ENCODE assay signal across 25 mouse cellular contexts in the genomic region with DNA sequence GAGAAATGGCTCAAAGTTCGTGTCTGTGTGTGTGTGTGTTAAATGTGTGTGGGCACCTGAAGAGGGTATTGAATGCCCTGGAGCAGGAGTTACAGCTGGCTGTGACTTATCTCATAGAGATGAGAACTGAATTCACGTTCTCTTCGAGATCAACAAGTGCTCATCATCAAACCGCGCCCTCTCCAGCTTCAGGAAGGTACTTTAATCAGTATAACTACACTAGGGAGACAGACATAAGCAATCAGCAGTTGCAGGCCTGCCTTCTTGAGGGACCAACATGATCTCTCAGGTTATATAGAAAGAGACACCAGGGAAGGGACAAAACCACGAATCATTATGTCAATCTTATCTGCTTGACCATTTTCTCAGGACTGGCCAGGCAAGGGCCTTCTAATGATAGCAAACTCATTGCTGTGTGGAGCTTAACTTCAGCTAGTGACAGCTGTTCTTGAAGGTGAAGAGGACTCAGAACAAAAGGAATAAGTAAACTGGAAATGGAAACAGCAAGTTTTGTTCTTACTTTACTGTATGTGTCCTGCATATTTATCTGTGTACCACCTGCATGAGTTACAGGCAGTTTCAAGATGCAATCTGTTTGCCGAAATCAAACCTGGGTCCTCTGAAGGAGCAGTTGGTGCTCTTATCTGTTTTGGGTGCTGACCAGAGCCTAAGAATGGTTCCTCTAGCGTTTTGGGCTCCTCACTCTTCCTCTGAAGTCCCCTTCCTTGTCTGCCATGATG. TPM values are rescaled to one million over a fixed set of nuclear protein-coding genes. Genes with fewer than 3 reads are reported as not detected.
A peak's percentile ranks its signal among the peaks of the same experiment; 100 is the strongest.
DNase-seq lines count a peak whose midpoint lies in the region; ATAC-seq and TF ChIP-seq lines count a peak whose summit lies in the region.
"Had no signal": no experiment of that assay in that cellular context is flagged by ENCODE, and none has a peak within 500 bp of the region (broad histone marks: within the 10 kb centered on the region; RNA-seq: fewer than 3 reads in every experiment).

No protein-coding gene starts in this region.

- TF ChIP-seq POLR2A in thymus, adult 2 months (IDR thresholded peaks at IDR 0.05; ENCODE audit: control insufficient read depth, extremely low read depth, insufficient read depth, low read length, poor library complexity) = no peak

- no peaks in the 10 kb centered on the region for H3K27me3 ChIP-seq in thymus, adult 2 months (ENCODE audit: control insufficient read depth, insufficient read depth, low read length)
- H3K27me3 ChIP-seq: embryonic facial prominence, embryonic 13.5 days; forebrain, embryonic 12.5 days; limb, embryonic 12.5 days; neural tube, embryonic 15.5 days had no signal

- WGBS in thymus, adult 2 months = 58% methylated on average over 8 of the region's 8 CpGs

- no peaks in the 10 kb centered on the region for H3K36me3 ChIP-seq in thymus, adult 2 months (ENCODE audit: control insufficient read depth, insufficient read depth, low read length)
- H3K36me3 ChIP-seq: embryonic facial prominence, embryonic 13.5 days; forebrain, embryonic 12.5 days; heart, embryonic 10.5 days; hindbrain, embryonic 10.5 days; limb, embryonic 12.5 days; neural tube, embryonic 15.5 days had no signal

- peaks cover 23% of the 10 kb centered on the region for H3K4me1 ChIP-seq in thymus, adult 2 months (replicated peaks; ENCODE audit: control insufficient read depth, insufficient read depth, low read length)
- H3K4me1 ChIP-seq: embryonic facial prominence, embryonic 13.5 days; forebrain, embryonic 12.5 days; heart, embryonic 10.5 days; hindbrain, embryonic 10.5 days; limb, embryonic 12.5 days; neural tube, embryonic 15.5 days had no signal

- no peak for TF ChIP-seq CTCF in thymus, adult 2 months (IDR thresholded peaks at IDR 0.05; ENCODE audit: borderline replicate concordance, control insufficient read depth, extremely low read depth, insufficient read depth, low read length, poor library complexity)

- no peak overlapping the region for H3K4me3 ChIP-seq in thymus, adult 2 months (ENCODE audit: control insufficient read depth, insufficient read depth, low read length)
- H3K4me3 ChIP-seq: embryonic facial prominence, embryonic 13.5 days; erythroblast, embryonic 14.5 days; forebrain, embryonic 12.5 days; heart, embryonic 10.5 days; hindbrain, embryonic 10.5 days; layer of hippocampus, adult 2 months; limb, embryonic 12.5 days; neural tube, embryonic 15.5 days had no signal

- DNase-seq in thymus, adult 2 months = no peak
- no peak for DNase-seq in thymus, postnatal 10 days (ENCODE audit: low spot score in 2 of 2)
- peak; percentile 76 for DNase-seq in induced T-regulatory cell, adult 2 months (ENCODE audit: low read depth)
- peak; percentile 27 for DNase-seq in thymus, postnatal 25 days
- no peak for DNase-seq in right cerebral cortex, postnatal 14 days
- no peak for DNase-seq in left cerebral cortex, adult 18-20 months (ENCODE audit: low spot score in 2 of 2)
- DNase-seq in heart, adult 9 months (ENCODE audit: low spot score in 2 of 2) = no peak
- DNase-seq: adrenal gland, postnatal 10 days; cerebellum, adult 2 months; cerebellum, postnatal 25 days; gastrocnemius, postnatal 36 days; kidney, postnatal 25 days; lung, adult 18-20 months; right cerebral cortex, adult 18-20 months had no signal

- ATAC-seq in CD4-positive, CD25-positive, alpha-beta regulatory T cell, adult 4 months = peak; percentile 48
- ATAC-seq: hindbrain, embryonic 16.5 days; intestine, postnatal 0 days had no signal

- peak overlapping the region; percentile 97 for H3K27ac ChIP-seq in thymus, adult 2 months (ENCODE audit: control insufficient read depth, insufficient read depth, low read length)
- H3K27ac ChIP-seq: embryonic facial prominence, embryonic 13.5 days; forebrain, embryonic 12.5 days; heart, embryonic 10.5 days; hindbrain, embryonic 10.5 days; layer of hippocampus, adult 2 months; limb, embryonic 12.5 days; neural tube, embryonic 15.5 days had no signal

RNA-seq across cellular contexts. Expression of a gene that starts 28.6 kb away (rescaled TPM):
- polyA plus RNA-seq in thymus, adult 2 months (2012; rRNA removed) = 3.2 and 3.5 TPM in 2 replicates
- polyA plus RNA-seq in CD4-positive, CD25-positive, alpha-beta regulatory T cell, adult 4 months (2017; shearing (Covaris generic)) = 1 to 10 TPM in 1 of 2 experiments, under 1 TPM in 1; 0.93 to 1.5 TPM
- total RNA-seq in left cerebral cortex, adult 18-20 months (2021) = 10 to 100 TPM; 19.2 to 21.4 TPM
- polyA plus RNA-seq: erythroblast, embryonic 14.5 days had no signal

RNA-seq across cellular contexts. Expression of a gene that starts 46.6 kb away (rescaled TPM):
- polyA plus RNA-seq in thymus, adult 2 months (2012; rRNA removed) = 192 and 203 TPM in 2 replicates
- polyA plus RNA-seq in CD4-positive, CD25-positive, alpha-beta regulatory T cell, adult 4 months (2017; shearing (Covaris generic)) = 100 to 1,000 TPM; 298 to 352 TPM
- 100 to 1,000 TPM; 273 to 281 TPM for total RNA-seq in left cerebral cortex, adult 18-20 months (2021)

Comparison
In these comparisons a context has a peak if more than half of its experiments do, and no peak if none do; other contexts are left out.
1. DNase-seq: peak in induced T-regulatory cell, adult 2 months (single experiment) and thymus, postnatal 25 days (single experiment); none in thymus, adult 2 months (single experiment), thymus, postnatal 10 days (0 of 2), right cerebral cortex, postnatal 14 days (single experiment), left cerebral cortex, adult 18-20 months (0 of 2) and heart, adult 9 months (0 of 2).